Mouse (Mus musculus): ENCODE measurements around the gene Prkca. TPM values are rescaled to one million over a fixed set of nuclear protein-coding genes. Genes with fewer than 3 reads are reported as not detected.

Prkca gene
- polyA plus RNA-seq, 1 experiment from 2014 or later: 4.5 TPM

DNA sequence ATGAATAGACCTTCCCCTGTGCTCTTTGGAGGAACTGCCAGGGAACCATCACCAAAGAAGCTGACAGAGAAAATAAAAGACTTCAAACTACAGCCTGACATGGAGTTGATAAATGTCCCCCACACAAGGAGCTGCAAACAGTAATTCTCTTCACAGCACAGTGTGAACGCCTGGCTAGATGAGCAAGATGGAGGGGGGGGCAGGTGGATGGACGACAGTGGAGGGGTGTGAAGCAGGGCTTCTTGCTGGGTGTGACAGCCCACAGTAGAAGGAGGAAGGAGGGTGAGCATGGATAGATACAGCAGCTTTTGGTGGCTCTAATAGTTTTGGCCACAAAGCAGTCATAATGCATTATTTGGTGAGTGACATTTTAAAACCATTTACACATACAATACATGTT, 100.1 kb downstream of the Prkca start:
- no peak overlapping the region for H3K27ac ChIP-seq (ENCODE audit: low read depth, low read length)
- no peak for ATAC-seq (ENCODE audit: low FRiP score)

DNA sequence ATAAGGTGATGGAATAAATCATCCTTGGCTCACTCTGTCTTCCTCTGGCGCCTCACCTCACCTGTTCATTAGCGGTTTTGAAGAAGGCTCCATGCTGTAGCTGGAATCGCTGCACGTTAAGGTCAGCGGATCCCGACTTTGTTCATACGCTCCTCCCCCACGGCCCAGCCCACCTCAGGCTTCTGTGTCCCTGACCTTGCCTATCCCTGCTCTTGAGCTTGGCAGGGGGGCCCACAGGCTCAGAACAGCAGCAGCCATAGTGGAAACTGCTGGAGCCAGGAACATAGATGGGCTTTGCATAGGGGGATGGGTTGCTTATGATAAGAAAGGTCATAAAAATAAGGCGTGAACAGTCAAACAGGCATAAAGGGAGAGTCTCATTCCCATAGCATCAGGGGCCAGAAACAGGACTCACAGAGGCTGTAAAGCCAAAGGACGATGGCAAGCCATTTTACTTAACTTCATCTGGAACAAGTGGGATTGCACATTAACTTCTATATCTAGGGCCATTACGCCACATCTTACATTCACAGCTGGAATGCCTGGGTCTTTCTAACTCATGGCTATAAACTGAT, 102.7 kb downstream of the Prkca start:
- Histone ChIP-seq H3K4me2 (no peak overlapping the region), H3K4me3 (ENCODE audit: low read depth, low read length) (no peak overlapping the region), H3K9me3 (ENCODE audit: control insufficient read depth, low read length) (no peaks in the 10 kb centered on the region), H3K27ac (ENCODE audit: low read depth, low read length) (no peak overlapping the region), H3K27me3 (ENCODE audit: control insufficient read depth, insufficient read depth, low read length) (no peaks in the 10 kb centered on the region), H3K9ac (ENCODE audit: low read length) (no peak overlapping the region), H3K4me1 (ENCODE audit: control insufficient read depth, insufficient read depth, low read length) (no peaks in the 10 kb centered on the region; the same call in 1 of the 2 replicates), H3K36me3 (ENCODE audit: control insufficient read depth, insufficient read depth, low read length) (no peaks in the 10 kb centered on the region)
- no peak for ATAC-seq (ENCODE audit: low FRiP score)
- WGBS: 81% methylated on average over 11 of the region's 11 CpGs
- no peak for DNase-seq (ENCODE audit: low spot score, missing footprints)

More for the DNA sequence above, 100.1 kb downstream of the Prkca start:
- no peaks in the 10 kb centered on the region for H3K4me1 ChIP-seq (ENCODE audit: control insufficient read depth, insufficient read depth, low read length)
- H3K27me3 ChIP-seq (ENCODE audit: control insufficient read depth, insufficient read depth, low read length): no peaks in the 10 kb centered on the region
- H3K4me2 ChIP-seq: no peak overlapping the region
- no peak for DNase-seq (ENCODE audit: low spot score, missing footprints)
- no peaks in the 10 kb centered on the region for H3K9me3 ChIP-seq (ENCODE audit: control insufficient read depth, low read length)
- WGBS: 56% methylated on average over 2 of the region's 2 CpGs
- H3K4me3 ChIP-seq (ENCODE audit: low read depth, low read length): no peak overlapping the region
- H3K9ac ChIP-seq (ENCODE audit: low read length): no peak overlapping the region
- H3K36me3 ChIP-seq (ENCODE audit: control insufficient read depth, insufficient read depth, low read length): no peaks in the 10 kb centered on the region

DNA sequence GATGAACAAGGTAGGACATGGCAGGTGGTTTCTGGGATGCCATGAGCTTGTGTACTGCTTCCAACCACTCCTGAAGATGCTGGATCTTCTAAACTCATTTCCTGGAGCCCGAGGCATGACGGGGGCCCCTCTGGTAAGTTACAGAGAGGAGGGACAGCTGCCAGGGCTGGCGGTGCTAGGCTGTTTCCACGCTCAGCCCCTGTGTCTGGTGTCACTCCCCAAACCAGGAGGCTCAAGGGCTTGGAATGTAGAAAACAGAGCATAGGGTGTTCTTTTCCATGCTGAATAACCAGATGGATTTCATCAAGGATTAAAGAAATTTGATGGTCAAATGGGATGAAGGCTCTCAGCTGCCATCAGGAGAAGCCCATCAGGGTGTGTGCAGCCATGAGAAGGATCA, 104.6 kb downstream of the Prkca start:
- no peak overlapping the region for H3K4me3 ChIP-seq (ENCODE audit: low read depth, low read length)
- H3K9me3 ChIP-seq (ENCODE audit: control insufficient read depth, low read length): no peaks in the 10 kb centered on the region
- H3K9ac ChIP-seq (ENCODE audit: low read length): no peak overlapping the region
- no peak overlapping the region for H3K27ac ChIP-seq (ENCODE audit: low read depth, low read length)
- no peaks in the 10 kb centered on the region for H3K27me3 ChIP-seq (ENCODE audit: control insufficient read depth, insufficient read depth, low read length)
- 89% methylated on average over 4 of the region's 4 CpGs for WGBS
- H3K4me1 ChIP-seq (ENCODE audit: control insufficient read depth, insufficient read depth, low read length): no peaks in the 10 kb centered on the region; the same call in 1 of the 2 replicates
- no peak overlapping the region for H3K4me2 ChIP-seq
- DNase-seq (ENCODE audit: low spot score, missing footprints) (no peak), ATAC-seq (ENCODE audit: low FRiP score) (no peak)
- no peaks in the 10 kb centered on the region for H3K36me3 ChIP-seq (ENCODE audit: control insufficient read depth, insufficient read depth, low read length)

DNA sequence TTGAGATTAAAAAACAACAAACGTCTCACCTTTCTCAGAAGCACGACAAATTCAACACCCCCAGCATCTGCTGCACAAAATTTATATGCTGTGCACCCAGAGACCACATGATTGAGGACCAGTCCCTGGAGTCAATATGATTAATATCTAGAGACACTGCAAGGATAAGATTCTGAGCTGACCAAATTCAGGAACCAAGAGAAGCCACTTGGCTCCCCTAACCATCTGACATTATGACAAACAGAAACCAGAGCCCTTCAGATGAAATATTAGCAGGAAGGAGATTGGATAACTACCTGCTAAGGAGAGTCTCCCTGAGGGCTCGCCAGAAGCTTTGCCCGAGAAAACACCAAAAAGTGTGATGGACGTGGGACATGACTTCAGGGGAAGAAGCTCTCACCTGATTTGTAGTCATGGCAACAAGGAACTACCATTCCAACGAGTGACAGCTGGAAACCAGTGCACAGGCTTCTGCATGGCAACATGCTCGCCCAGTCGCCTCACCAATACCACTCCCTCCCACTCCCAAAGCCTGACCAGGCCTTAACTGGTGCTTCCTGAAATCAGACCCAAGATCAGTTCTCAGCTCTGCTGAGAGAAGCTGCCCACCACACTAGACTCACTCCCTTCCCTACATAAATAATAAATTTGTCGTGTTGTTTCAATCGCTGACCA, 106.8 kb downstream of the Prkca start:
- Histone ChIP-seq H3K4me2 (no peak overlapping the region), H3K4me1 (ENCODE audit: control insufficient read depth, insufficient read depth, low read length) (no peaks in the 10 kb centered on the region; the same call in 1 of the 2 replicates), H3K27ac (ENCODE audit: low read depth, low read length) (no peak overlapping the region), H3K9me3 (ENCODE audit: control insufficient read depth, low read length) (no peaks in the 10 kb centered on the region), H3K4me3 (ENCODE audit: low read depth, low read length) (no peak overlapping the region), H3K27me3 (ENCODE audit: control insufficient read depth, insufficient read depth, low read length) (no peaks in the 10 kb centered on the region), H3K9ac (ENCODE audit: low read length) (no peak overlapping the region), H3K36me3 (ENCODE audit: control insufficient read depth, insufficient read depth, low read length) (no peaks in the 10 kb centered on the region)
- ATAC-seq (ENCODE audit: low FRiP score) (no peak), DNase-seq (ENCODE audit: low spot score, missing footprints) (no peak)
- WGBS: 62% methylated on average over 10 of the region's 10 CpGs

DNA sequence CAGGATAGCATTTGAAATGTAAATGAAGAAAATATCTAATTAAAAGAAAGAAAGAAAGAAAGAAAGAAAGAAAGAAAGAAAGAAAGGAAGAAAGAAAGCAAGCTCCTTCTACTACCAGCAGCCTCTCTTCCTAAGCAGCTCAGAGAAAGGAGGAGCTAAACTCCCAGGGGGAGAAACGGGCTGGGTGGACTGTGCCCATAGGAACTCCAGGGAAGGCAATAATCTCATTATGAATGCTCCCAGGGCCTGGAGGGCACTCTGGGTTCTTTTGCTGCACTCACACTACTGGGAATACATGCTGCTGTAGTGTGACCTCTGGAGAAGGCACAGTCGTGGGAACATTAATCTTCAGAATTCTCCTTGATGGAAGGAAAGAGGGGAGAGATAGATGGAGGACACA, 107.5 kb downstream of the Prkca start:
- H3K4me1 ChIP-seq (ENCODE audit: control insufficient read depth, insufficient read depth, low read length): no peaks in the 10 kb centered on the region; the same call in 1 of the 2 replicates
- ATAC-seq (ENCODE audit: low FRiP score) (no peak), DNase-seq (ENCODE audit: low spot score, missing footprints) (no peak)
- no peaks in the 10 kb centered on the region for H3K27me3 ChIP-seq (ENCODE audit: control insufficient read depth, insufficient read depth, low read length)
- no peak overlapping the region for H3K4me3 ChIP-seq (ENCODE audit: low read depth, low read length)
- H3K9ac ChIP-seq (ENCODE audit: low read length): no peak overlapping the region
- no peaks in the 10 kb centered on the region for H3K36me3 ChIP-seq (ENCODE audit: control insufficient read depth, insufficient read depth, low read length)
- no peak overlapping the region for H3K4me2 ChIP-seq
- no peak overlapping the region for H3K27ac ChIP-seq (ENCODE audit: low read depth, low read length)
- no peaks in the 10 kb centered on the region for H3K9me3 ChIP-seq (ENCODE audit: control insufficient read depth, low read length)
- WGBS: 8% methylated on average over 2 of the region's 2 CpGs

DNA sequence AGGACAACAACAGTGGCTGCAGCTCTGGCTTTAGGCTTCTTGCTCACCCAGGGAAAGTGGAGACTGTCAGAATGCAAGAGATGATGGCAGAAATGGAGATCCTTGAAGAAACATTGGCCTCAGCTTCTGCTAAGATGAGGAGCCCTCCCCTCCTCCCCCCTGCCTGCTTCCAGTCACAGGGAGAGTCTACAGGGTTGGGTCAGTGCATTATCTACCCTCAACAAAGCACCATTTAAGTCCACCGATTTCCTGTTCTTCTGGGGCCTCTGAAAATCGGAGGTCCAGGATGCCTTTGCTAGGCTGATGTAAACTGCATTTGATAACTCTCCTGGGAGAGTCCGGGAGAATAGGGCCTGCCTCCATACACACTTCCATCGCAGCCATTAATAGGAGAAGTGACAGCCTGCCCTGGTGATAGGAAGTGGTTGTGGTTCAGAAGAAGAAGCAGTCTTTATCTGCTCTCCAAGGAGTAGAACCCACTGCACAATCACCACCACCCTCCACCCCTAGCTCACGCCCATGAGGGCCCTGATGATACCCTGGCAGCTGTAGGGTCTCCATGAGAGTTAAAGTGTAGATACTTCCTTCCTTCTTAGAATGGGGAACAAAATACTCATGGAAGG, 108.5 kb downstream of the Prkca start:
- Histone ChIP-seq H3K4me2 (no peak overlapping the region), H3K27me3 (ENCODE audit: control insufficient read depth, insufficient read depth, low read length) (no peaks in the 10 kb centered on the region), H3K36me3 (ENCODE audit: control insufficient read depth, insufficient read depth, low read length) (no peaks in the 10 kb centered on the region), H3K27ac (ENCODE audit: low read depth, low read length) (no peak overlapping the region), H3K4me3 (ENCODE audit: low read depth, low read length) (no peak overlapping the region), H3K9me3 (ENCODE audit: control insufficient read depth, low read length) (no peaks in the 10 kb centered on the region), H3K4me1 (ENCODE audit: control insufficient read depth, insufficient read depth, low read length) (no peaks in the 10 kb centered on the region; the same call in 1 of the 2 replicates), H3K9ac (ENCODE audit: low read length) (no peak overlapping the region)
- ATAC-seq (ENCODE audit: low FRiP score) (no peak), DNase-seq (ENCODE audit: low spot score, missing footprints) (no peak)
- 79% methylated on average over 5 of the region's 5 CpGs for WGBS

DNA sequence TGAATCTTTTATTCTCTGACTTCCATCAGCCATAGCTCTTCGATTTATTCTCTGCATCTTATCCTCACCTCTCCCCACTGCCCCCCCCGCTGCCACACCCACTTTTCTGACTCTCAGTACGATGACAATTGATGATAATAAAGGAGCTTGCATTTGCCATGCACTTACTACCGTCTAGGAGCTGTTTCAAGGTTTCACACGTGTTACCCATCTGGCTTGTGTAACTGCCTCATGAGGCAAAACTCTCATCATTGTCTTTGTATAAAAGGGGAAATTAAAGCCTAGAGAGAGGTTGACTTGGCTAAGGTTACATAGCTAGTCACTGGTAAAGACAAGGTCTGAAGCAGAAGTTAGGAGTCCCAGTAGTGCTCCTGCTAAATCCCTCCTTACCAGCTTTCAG, 110.7 kb downstream of the Prkca start:
- DNase-seq (ENCODE audit: low spot score, missing footprints): no peak
- no peak for ATAC-seq (ENCODE audit: low FRiP score)

DNA sequence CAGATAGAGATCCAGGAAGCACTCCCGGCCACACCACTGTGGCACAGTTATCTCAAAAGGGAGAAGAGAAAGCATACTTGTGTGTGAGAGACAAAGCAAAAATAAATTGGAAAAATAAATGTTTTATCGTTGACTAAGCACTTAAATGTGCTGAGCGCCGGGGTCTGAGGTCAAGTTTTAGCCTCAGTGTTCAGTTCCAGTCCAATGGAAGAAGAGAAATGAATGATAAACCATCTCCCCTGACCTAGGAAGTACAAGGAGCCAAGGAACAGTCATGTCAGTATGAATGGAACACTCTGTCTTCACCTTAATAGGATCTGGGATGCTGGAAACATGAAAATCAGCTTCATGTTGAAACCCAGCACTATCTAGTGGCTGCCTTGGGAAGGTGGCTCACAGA, 113.6 kb downstream of the Prkca start:
- Histone ChIP-seq H3K4me2 (no peak overlapping the region), H3K4me3 (ENCODE audit: low read depth, low read length) (no peak overlapping the region), H3K9me3 (ENCODE audit: control insufficient read depth, low read length) (no peaks in the 10 kb centered on the region), H3K36me3 (ENCODE audit: control insufficient read depth, insufficient read depth, low read length) (no peaks in the 10 kb centered on the region), H3K9ac (ENCODE audit: low read length) (no peak overlapping the region), H3K27ac (ENCODE audit: low read depth, low read length) (no peak overlapping the region), H3K4me1 (ENCODE audit: control insufficient read depth, insufficient read depth, low read length) (no peaks in the 10 kb centered on the region), H3K27me3 (ENCODE audit: control insufficient read depth, insufficient read depth, low read length) (no peaks in the 10 kb centered on the region)
- ATAC-seq (ENCODE audit: low FRiP score) (no peak), DNase-seq (ENCODE audit: low spot score, missing footprints) (no peak)
- 92% methylated on average over 4 of the region's 4 CpGs for WGBS

More for the DNA sequence above, 110.7 kb downstream of the Prkca start:
- WGBS: 78% methylated on average over 5 of the region's 5 CpGs
- H3K27me3 ChIP-seq (ENCODE audit: control insufficient read depth, insufficient read depth, low read length): no peaks in the 10 kb centered on the region
- H3K4me3 ChIP-seq (ENCODE audit: low read depth, low read length): no peak overlapping the region
- H3K9me3 ChIP-seq (ENCODE audit: control insufficient read depth, low read length): no peaks in the 10 kb centered on the region
- no peak overlapping the region for H3K9ac ChIP-seq (ENCODE audit: low read length)
- H3K36me3 ChIP-seq (ENCODE audit: control insufficient read depth, insufficient read depth, low read length): no peaks in the 10 kb centered on the region
- H3K27ac ChIP-seq (ENCODE audit: low read depth, low read length): no peak overlapping the region
- no peaks in the 10 kb centered on the region; the same call in 1 of the 2 replicates for H3K4me1 ChIP-seq (ENCODE audit: control insufficient read depth, insufficient read depth, low read length)
- no peak overlapping the region for H3K4me2 ChIP-seq

DNA sequence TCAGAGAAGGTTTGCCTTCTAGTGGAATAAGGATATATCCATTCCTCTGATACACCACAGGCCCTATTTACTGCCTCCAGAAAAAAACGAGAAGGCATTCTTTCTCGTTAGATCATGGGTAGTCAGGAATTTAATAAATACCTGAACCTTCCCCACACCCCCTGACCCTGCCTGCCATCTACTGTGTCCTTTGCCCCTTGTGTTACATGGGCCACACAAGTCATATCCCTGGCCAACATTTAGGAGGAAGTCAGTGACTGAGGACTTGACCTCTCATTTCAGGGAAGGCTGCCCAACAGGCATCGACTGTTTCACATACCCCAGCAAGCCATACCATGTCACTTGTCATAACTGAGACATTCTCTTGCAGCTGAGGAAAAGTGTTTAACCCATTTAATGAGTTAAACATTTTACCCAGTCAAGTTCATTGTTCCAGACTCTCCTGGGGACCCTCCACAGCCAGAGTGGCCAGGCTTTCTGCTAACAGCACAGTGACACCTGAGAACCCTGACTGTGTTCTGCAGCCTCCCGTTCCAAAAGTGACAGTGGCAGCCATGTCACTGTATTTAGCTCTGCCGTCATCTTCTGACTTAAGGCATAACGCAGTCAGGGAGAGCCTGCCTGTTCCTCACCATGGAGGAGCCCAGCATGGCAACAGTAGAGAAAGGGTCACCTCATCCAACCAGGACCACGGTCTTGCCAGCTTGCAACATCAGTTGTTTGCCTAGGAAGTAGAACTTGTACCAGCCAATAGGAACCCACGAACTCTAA, 114.4 kb downstream of the Prkca start:
- DNase-seq (ENCODE audit: low spot score, missing footprints): no peak
- Histone ChIP-seq H3K4me1 (ENCODE audit: control insufficient read depth, insufficient read depth, low read length) (peaks cover 4% of the 10 kb centered on the region; the same call in 1 of the 2 replicates), H3K9ac (ENCODE audit: low read length) (no peak overlapping the region), H3K4me2 (no peak overlapping the region), H3K27me3 (ENCODE audit: control insufficient read depth, insufficient read depth, low read length) (no peaks in the 10 kb centered on the region), H3K9me3 (ENCODE audit: control insufficient read depth, low read length) (no peaks in the 10 kb centered on the region), H3K4me3 (ENCODE audit: low read depth, low read length) (no peak overlapping the region), H3K36me3 (ENCODE audit: control insufficient read depth, insufficient read depth, low read length) (no peaks in the 10 kb centered on the region), H3K27ac (ENCODE audit: low read depth, low read length) (no peak overlapping the region)
- WGBS: 86% methylated on average over 8 of the region's 8 CpGs
- no peak for ATAC-seq (ENCODE audit: low FRiP score)

Data from midbrain, embryonic 11.5 days (tissue).